Mouse (Mus musculus) heart, embryonic 11.5 days (tissue): ENCODE data around the gene Tlx2. TPM values are rescaled to one million over a fixed set of nuclear protein-coding genes. Genes with fewer than 3 reads are reported as not detected.

Experiments used
- ATAC-seq: fragments of 200-750 bp; cut with Nextera tagmentation; replicated peaks from 2 replicates; pipeline ENCODE4 v1.8.0; 2017; ENCODE audit warnings: moderate library complexity; ENCODE audit not compliant: insufficient number of reproducible peaks, low FRiP score, low TSS enrichment
- H3K27ac ChIP-seq: fragments of 300-500 bp; sonication (generic); 2 replicates; pipeline ENCODE4 v1.5.1; 2014; ENCODE audit warnings: mild to moderate bottlenecking, low read depth, low read length
- H3K27me3 ChIP-seq: fragments of 300-500 bp; sonication (generic); 2 replicates; pipeline ENCODE4 v1.6.1; 2014; ENCODE audit warnings: mild to moderate bottlenecking, low read length, mixed read lengths; ENCODE audit not compliant: control insufficient read depth, insufficient read depth
- H3K36me3 ChIP-seq: fragments of 300-500 bp; sonication (generic); 2 replicates; pipeline ENCODE4 v1.6.1; 2014; ENCODE audit warnings: mild to moderate bottlenecking, low read length, moderate library complexity, mixed read lengths; ENCODE audit not compliant: control insufficient read depth, insufficient read depth
- H3K4me1 ChIP-seq: fragments of 300-500 bp; sonication (generic); 2 replicates; pipeline ENCODE4 v1.6.1; 2014; ENCODE audit warnings: low read length; ENCODE audit not compliant: control insufficient read depth, insufficient read depth
- H3K4me2 ChIP-seq: fragments of 300-500 bp; sonication (generic); 2 replicates; pipeline ENCODE4 v1.6.1; 2014; ENCODE audit warnings: mild to moderate bottlenecking, moderate library complexity
- H3K4me3 ChIP-seq: fragments of 300-500 bp; sonication (generic); 2 replicates; pipeline ENCODE4 v1.5.1; 2014; ENCODE audit warnings: low read depth, low read length
- H3K9ac ChIP-seq: fragments of 300-500 bp; sonication (generic); 2 replicates; pipeline ENCODE4 v1.6.1; 2014; ENCODE audit warnings: mild to moderate bottlenecking, low read depth, low read length, moderate library complexity
- H3K9me3 ChIP-seq: fragments of 300-500 bp; sonication (generic); replicated peaks from 2 replicates; pipeline ENCODE4 v1.6.1; 2016; ENCODE audit warnings: low read length; ENCODE audit not compliant: control insufficient read depth
- WGBS: fragments of 180-500 bp; shearing (Covaris S2); extraction: QIAGEN DNeasy Blood & Tissue Kit; methylation state at CpG from one replicate; pipeline ENCODE4 v1.1.7; 2014; ENCODE audit not compliant: insufficient replicate concordance; 5-methylcytosine and 5-hydroxymethylcytosine counted together
- polyA plus RNA-seq: library from polyadenylated mRNA; unstranded; fragments of >200 nt; fragmentation: Nextera tagmentation; extraction: Ambion mirVana; gene quantifications from 2 replicates; pipeline ENCODE4 v1.2.1, GENCODE M21; 2014

Tlx2 gene
- polyA plus RNA-seq, 1 experiment from 2014 or later = not detected

DNA sequence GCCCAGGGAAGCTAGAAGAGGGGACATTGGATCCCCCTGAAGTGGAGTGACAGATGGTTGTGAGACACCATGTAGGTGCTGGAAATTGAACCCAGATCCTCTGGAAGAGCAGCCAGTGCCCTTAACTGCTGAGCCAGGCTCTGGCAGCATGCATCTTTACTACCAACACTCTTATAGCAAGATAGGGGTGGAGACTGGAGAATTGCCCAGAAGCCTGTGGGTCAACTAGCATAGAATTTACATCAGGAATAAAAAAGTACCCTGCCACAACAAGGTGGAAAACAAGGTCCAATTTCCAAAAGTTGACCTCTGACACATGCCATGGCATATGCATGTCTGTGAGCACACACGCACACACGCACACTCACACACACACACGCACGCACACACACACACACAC is 44.9 kb downstream of the Tlx2 start:
- no peaks in the 10 kb centered on the region for H3K9me3 ChIP-seq
- peaks cover 19% of the 10 kb centered on the region for H3K27me3 ChIP-seq
- no peak for ATAC-seq
- no peaks in the 10 kb centered on the region for H3K36me3 ChIP-seq
- H3K4me2 ChIP-seq = no peak overlapping the region
- H3K27ac ChIP-seq = no peak overlapping the region
- H3K4me3 ChIP-seq = no peak overlapping the region
- H3K9ac ChIP-seq = no peak overlapping the region
- H3K4me1 ChIP-seq = peaks cover 6% of the 10 kb centered on the region; the same call in 1 of the 2 replicates
- 100% methylated on average over 4 of the region's 4 CpGs for WGBS

DNA sequence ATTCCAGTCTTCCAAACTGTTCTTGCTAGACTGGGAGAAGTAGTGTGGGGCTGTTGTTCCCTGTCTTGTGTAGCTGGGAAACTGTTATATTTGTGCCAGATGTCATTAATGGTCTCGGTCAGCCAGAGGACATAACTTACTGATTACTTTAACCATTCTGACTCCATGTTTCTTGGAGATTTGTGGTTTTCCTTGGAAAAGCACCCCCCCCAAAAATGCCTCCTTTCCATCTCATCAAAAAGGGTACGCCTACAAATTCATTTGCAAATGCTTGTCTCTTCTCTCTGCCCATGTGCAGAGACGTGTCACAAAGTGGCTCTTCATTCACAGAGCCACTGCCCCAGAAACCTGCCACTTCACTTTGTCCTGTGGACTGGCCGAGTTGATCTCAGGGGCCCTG is 45.7 kb downstream of the Tlx2 start:
- peaks cover 16% of the 10 kb centered on the region for H3K27me3 ChIP-seq
- peaks cover 6% of the 10 kb centered on the region; the same call in 1 of the 2 replicates for H3K4me1 ChIP-seq
- H3K36me3 ChIP-seq = no peaks in the 10 kb centered on the region
- no peak for ATAC-seq
- no peak overlapping the region for H3K4me3 ChIP-seq
- no peak overlapping the region for H3K27ac ChIP-seq
- 61% methylated on average over 4 of the region's 4 CpGs for WGBS
- no peak overlapping the region for H3K4me2 ChIP-seq
- no peaks in the 10 kb centered on the region for H3K9me3 ChIP-seq
- no peak overlapping the region for H3K9ac ChIP-seq

DNA sequence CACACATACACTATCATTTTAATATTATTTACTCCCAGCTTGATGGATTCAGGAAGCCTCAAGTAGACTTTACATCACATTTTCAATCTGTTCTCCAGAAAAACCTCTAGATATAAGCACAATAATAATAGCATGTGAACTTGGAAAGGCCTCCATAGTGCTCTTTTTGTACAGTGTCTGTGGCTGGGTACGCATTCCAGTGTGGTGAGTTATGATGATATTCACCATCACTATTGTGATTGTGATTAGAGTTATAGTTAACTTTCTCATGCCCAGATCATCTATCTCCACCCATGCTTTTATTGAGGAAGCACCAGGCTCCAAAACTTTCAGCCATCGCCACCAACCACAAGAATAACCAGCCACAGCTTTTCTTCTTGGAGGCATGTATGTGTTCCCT is 46.3 kb downstream of the Tlx2 start:
- peaks cover 10% of the 10 kb centered on the region for H3K27me3 ChIP-seq
- no peaks in the 10 kb centered on the region for H3K36me3 ChIP-seq
- ATAC-seq = no peak
- H3K4me1 ChIP-seq = peaks cover 6% of the 10 kb centered on the region; the same call in 1 of the 2 replicates
- H3K4me2 ChIP-seq = no peak overlapping the region
- H3K4me3 ChIP-seq = no peak overlapping the region
- 87% methylated on average over 2 of the region's 2 CpGs for WGBS
- no peak overlapping the region for H3K27ac ChIP-seq
- no peak overlapping the region for H3K9ac ChIP-seq
- H3K9me3 ChIP-seq = no peaks in the 10 kb centered on the region

DNA sequence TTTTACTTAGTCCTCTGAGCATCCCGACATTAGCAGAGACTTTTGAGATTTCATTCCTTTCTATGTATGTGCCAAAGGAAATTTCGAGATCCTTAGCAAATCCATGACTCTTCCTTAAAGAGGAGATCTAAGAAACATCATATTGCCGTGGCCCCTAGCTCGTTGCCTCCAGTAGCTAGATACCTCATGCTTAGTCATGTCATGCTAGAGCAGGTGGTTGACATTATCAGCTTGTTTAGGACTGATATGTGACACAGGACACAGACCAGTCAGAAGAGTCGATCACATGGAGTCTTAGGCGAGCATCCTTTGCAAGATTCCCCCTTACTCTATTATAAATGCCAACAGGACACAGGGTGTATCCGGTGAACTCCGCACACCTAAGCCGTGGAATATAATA is 47.1 kb downstream of the Tlx2 start:
- Histone ChIP-seq H3K27me3 (peaks cover 4% of the 10 kb centered on the region; the same call in 1 of the 2 replicates), H3K36me3 (no peaks in the 10 kb centered on the region), H3K27ac (no peak overlapping the region), H3K4me3 (no peak overlapping the region), H3K9me3 (no peaks in the 10 kb centered on the region), H3K9ac (no peak overlapping the region), H3K4me1 (peaks cover 6% of the 10 kb centered on the region; the same call in 1 of the 2 replicates), H3K4me2 (no peak overlapping the region)
- WGBS = 80% methylated on average over 9 of the region's 9 CpGs
- no peak for ATAC-seq

DNA sequence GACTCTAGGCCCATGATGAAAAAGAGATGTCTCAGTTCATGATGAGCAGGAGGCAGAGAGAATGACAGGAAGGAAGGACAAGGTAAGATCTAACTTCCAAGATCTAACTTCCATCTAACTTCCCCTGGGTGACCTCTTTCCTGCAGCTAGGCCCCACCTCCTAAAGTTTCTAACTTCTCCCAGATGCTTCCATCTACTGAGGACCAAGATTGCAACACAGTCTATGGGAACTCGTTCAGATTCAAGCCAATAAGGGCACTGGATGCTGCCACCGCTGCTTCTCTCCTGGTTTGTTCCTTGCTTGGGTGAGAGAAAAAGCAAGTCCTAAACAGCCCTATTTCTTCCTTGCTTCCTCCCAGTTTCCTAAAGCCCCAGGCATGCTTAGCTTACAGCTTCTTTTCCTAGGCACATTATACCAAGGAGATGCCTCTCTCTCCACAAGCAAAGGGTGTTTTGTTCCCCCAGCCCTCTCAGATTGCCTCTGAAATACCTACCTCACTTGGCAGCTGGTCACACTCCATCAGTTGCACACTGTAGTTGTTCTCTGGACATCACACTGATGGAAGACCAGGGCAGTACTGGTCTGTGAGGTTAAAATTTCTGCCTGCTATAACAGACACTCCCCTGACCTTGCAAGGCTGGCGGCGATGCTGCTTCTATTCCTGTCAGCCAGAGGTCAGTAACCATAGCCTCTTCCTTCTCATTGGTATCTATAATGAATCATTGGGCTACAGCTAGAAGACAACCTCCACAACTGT is 49.1 kb downstream of the Tlx2 start:
- Histone ChIP-seq H3K36me3 (no peaks in the 10 kb centered on the region), H3K4me2 (no peak overlapping the region), H3K27me3 (no peaks in the 10 kb centered on the region), H3K27ac (no peak overlapping the region), H3K9me3 (no peaks in the 10 kb centered on the region), H3K9ac (no peak overlapping the region), H3K4me1 (no peaks in the 10 kb centered on the region; the same call in 1 of the 2 replicates), H3K4me3 (no peak overlapping the region)
- 75% methylated on average over 4 of the region's 4 CpGs for WGBS
- no peak for ATAC-seq

DNA sequence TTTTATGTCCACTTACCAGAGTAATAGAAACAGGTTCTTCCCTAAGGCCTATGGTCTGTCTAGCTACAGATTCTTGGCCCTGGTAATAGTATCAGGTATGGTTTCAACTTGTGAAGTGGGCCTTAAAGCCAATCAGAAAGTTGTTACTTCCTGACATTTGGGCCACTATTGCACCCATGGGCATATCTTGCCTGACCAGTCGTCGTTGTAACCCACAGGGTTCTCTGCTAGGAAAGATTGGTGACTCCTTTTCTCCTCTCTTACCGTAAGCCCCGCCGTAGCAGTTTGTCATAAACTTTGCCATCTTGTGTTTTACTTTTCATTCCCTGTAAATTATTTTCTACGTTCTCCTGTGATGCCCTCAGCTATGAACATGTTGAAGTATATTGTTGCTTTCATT is 50.0 kb downstream of the Tlx2 start:
- Histone ChIP-seq H3K4me2 (no peak overlapping the region), H3K9me3 (no peaks in the 10 kb centered on the region), H3K9ac (no peak overlapping the region), H3K27me3 (no peaks in the 10 kb centered on the region), H3K4me3 (no peak overlapping the region), H3K36me3 (no peaks in the 10 kb centered on the region), H3K27ac (no peak overlapping the region), H3K4me1 (no peaks in the 10 kb centered on the region; the same call in 1 of the 2 replicates)
- 88% methylated on average over 6 of the region's 6 CpGs for WGBS
- no peak for ATAC-seq

DNA sequence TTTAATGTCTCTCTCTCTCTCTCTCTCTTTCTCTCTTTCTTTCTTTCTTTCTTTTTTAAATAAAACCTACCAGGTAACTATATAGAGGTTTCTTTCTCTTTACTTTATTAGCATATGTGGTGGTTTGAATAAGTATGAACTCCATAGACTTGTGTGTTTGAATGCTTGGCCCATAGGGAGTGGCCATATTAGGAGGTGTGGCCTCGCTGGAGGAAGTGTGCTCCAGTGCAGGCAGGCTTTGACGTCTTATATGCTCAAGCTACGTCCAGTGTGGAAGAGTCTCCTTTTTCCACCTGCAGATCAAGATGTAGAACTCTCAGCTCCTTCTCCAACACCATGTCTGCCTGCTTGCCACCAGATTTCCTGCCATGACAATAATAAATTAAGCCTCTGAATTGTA is 51.0 kb downstream of the Tlx2 start:
- no peak overlapping the region for H3K9ac ChIP-seq
- 69% methylated on average over 3 of the region's 3 CpGs for WGBS

More for the DNA sequence above, 51.0 kb downstream of the Tlx2 start:
- no peak overlapping the region for H3K4me3 ChIP-seq
- no peak overlapping the region for H3K27ac ChIP-seq
- no peaks in the 10 kb centered on the region for H3K36me3 ChIP-seq
- H3K9me3 ChIP-seq = no peaks in the 10 kb centered on the region
- no peak overlapping the region for H3K4me2 ChIP-seq
- ATAC-seq = no peak
- H3K27me3 ChIP-seq = no peaks in the 10 kb centered on the region
- H3K4me1 ChIP-seq = peaks cover 3% of the 10 kb centered on the region; the same call in 1 of the 2 replicates
